Mouse (Mus musculus): Measurements from ENCODE around the gene Col1a1.

- TF ChIP-seq CTCF (IDR thresholded peaks at IDR 0.05; ENCODE audit: control insufficient read depth, insufficient read depth, low read length), result no peak
- TF ChIP-seq POLR2A (IDR thresholded peaks at IDR 0.05; ENCODE audit: borderline replicate concordance, control insufficient read depth, low read depth, low read length), result no peak
Observed at GRCm38 (mm10) chr11:94913302-94914090, 22.5 kb upstream of the Col1a1 start.

Data from bone marrow, adult 2 months (tissue).